Mouse (Mus musculus) layer of hippocampus, postnatal 25 days (tissue): Measurements from ENCODE around the gene Armc10. TPM values are rescaled to one million over a fixed set of nuclear protein-coding genes. Genes with fewer than 3 reads are reported as not detected.
"Not testable (repeated sequence)": the region's sequence is repeated elsewhere in the genome, so short reads cannot be mapped to it uniquely, and the experiment has no call there.

Experiments
- DNase-seq, 2 experiments: peaks; one replicate each; pipeline ENCODE4 v3.0.0; 2022; ENCODE audit warnings: mixed read lengths in 2 of 2, low spot score in 1 of 2; ENCODE audit errors: extremely low spot score in 1 of 2
- total RNA-seq, 2 experiments: library from RNA; stranded (reverse); gene quantifications; 2 replicates each; pipeline ENCODE4 v1.2.3; 2021

Armc10 gene
- total RNA-seq, 2 experiments from 2014 or later = 21.2 to 22.3 TPM

DNA sequence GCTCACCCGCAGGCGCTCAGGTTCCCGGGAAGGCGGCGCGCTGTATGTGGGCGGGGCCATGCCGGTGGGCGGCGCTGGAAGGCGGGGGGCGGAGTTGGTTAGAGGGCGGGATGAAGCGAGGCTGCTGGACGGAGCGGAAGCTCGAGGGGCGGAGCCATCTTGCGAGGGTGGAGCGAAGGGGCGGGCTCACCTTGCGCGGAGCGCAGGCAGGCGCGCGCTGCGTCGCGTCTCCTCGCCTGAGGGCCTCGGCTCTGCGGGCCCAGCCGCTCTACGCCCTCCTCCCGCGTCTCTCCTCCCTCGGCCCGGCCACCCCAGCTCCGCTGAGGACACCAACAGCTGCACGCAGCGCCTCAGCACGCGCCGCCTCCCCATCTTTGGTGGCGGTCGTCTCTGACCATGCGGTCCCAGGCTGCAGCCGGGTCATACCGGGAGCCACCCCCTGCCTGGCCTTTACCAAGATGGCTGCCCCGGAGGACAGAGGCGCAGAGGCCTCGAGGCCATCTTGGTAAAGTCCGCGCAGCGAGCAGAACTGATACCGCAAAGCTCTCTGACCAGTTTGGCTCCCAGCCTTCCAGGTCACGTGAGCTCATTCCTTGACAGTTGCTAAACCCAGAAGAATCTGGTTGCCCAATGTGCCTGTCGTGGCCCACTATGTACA is 55.9 kb downstream of the Armc10 start, which contains the start of gene Napepld:
TSS of gene Napepld (minus strand) at position 46 of the 658 bp plus-strand sequence.
- DNase-seq = peak; percentile 94 to 99

DNA sequence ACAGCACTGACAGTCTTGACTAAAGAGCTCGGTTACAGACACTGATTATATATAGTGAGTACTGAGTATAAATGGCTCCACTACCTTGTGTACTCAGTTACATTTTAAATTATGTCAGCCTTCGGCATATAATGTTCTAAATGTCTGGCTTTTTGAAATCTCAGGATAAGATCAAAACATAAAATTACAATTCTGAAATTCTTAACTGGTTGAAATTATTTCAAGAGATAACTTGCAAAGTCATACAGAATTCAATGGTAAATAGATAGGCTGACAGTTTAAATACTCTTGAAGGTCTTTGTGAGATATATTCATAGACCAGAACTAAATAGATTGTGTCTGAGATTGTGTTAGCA is 56.4 kb downstream of the Armc10 start:
- no peak for DNase-seq

DNA sequence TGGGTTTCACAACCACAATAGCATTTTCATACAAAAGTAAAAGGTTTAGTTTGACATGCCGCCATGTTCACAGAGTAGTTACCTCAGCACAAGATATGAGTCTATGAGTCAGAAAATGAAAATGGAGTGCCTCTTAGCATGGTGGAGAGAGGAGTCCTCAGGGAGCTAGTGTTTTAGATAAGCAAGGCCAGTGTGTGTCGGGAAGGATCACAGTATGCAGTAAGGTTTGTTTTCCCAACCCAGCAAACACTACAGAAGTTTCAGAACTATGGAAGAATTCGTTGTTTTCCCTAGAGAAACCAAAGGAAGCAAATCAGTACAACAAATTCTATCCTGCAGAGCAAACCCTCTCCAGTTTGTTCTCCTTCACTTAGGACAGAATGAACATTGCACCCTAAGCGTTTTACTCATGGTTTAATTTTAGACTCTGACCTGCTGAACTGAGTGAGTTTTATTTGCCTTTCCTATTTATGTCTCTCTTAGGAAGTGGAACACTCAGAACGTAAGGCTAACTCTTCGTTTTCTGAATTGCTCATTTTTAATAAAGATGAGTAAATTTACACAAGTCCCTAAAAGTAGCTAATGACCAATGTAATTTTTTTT is 57.4 kb downstream of the Armc10 start:
- no peak for DNase-seq

DNA sequence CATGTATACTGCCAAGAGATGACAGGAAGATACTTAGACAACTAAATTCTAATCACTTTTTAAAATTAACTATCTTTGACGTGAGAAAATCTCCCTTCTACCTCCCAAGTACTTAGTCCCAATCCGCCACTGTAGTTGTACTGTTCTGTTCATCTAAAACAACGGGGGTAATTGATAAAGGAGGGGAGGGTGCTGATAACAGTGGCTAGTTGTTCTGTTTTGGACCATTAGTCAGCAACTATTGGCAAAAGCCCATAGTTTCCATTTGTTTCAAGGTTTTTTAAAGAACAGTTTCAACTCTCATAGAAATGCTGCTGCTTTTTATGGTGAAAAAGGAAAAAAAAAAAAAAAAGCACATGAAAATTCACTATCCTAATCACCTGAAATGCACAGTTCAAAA is 58.1 kb downstream of the Armc10 start:
- no peak for DNase-seq

DNA sequence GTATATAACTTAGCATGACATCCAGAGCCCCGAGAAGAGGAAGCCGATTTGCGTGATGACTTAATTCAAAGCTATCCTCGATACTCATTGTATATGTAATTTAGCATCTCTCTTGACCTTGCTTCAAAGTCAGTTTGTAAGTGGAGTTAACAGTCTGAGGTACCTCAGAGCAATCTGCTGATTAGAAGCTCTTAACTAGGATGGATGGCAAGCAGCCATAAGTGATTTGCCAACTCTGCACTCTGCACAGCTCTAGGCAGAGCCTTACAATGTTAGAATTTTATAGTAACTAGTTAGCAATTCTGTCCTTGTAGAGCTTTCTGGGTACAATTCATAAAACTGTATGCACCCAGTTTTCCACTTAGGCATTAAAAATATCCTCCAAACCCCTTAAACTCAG is 60.9 kb downstream of the Armc10 start:
- no peak for DNase-seq

DNA sequence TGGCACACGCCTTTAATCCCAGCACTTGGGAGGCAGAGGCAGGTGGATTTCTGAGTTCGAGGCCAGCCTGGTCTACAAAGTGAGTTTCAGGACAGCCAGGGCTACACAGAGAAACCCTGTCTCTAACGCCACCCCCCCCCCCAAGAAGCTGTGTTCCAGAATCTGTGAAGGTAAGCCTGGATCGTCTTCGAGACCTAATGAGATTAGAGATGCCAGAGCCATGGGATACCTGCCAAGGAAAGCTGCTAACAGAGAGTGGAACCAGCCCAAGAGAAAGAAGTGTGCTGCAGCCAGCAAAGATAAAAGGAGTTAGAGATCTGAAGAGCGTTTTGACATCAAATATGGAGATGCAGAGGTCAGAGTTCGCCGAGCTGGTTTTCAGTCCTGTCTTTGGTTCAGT is 62.4 kb downstream of the Armc10 start:
- DNase-seq = not testable (repeated sequence)

Other genes with a start within 250 kb of the Armc10 start
- under 1 TPM; 0.20 to 0.47 TPM for gene Ccdc146, start 221.1 kb upstream of the Armc10 start, total RNA-seq
- 10 to 100 TPM; 11.2 to 12.4 TPM for gene Fam185a, start 220.9 kb upstream of the Armc10 start, total RNA-seq
- under 1 TPM; 0.33 to 0.44 TPM for gene Lrrc17, start 102.3 kb upstream of the Armc10 start, total RNA-seq
- under 1 TPM; 0.17 to 0.26 TPM for gene Fbxl13, start 179 bp upstream of the Armc10 start, total RNA-seq
- 10 to 100 TPM; 21.2 to 24.5 TPM for gene Napepld, start 55.6 kb downstream of the Armc10 start, total RNA-seq
- 10 to 100 TPM; 70.7 to 75.8 TPM for gene Pmpcb, start 91.3 kb downstream of the Armc10 start, total RNA-seq
- gene Dnajc2, start 139.4 kb downstream of the Armc10 start, total RNA-seq = 10 to 100 TPM; 26.2 to 33.3 TPM
- gene Psmc2, start 139.5 kb downstream of the Armc10 start, total RNA-seq = 100 to 1,000 TPM; 112 to 126 TPM
- gene Slc26a5, start 219.8 kb downstream of the Armc10 start, total RNA-seq = not detected